Mouse (Mus musculus) ES-E14 (cell line): ENCODE measurements around the gene Dclk1.

Experiments
- CHD2 ChIP-seq: IDR thresholded peaks from 2 replicates; pipeline ENCODE4 v1.6.1; 2014; ENCODE audit warnings: mild to moderate bottlenecking, low read depth, low read length, inconsistent platforms
- HCFC1 ChIP-seq: IDR thresholded peaks from 2 replicates; pipeline ENCODE4 v1.6.1; 2012; ENCODE audit warnings: low read length, inconsistent platforms, borderline replicate concordance; ENCODE audit not compliant: insufficient read depth
- ZNF384 ChIP-seq: IDR thresholded peaks from 2 replicates; pipeline ENCODE4 v1.6.1; 2012; ENCODE audit warnings: low read depth, low read length, inconsistent platforms

DNA sequence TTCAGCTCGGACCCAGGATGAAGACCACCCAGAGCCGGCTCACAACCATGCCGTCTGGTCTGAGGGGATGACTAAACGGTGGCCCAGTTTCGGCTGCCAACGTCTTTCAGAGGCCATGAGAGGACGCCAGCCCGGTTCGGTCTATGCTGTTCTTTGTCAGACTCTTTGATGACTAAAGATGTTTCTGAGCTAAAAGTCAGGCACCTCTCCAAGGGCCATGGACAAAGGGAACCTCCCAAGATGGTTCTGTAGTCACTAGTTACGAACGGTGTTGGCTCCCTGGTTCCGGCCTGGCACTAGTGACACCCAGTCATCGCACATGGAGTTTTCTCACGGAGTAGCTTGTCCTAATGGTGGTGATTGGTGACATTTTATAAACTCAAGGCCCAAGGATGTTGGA is 110.4 kb downstream of the Dclk1 start:
- no peak for TF ChIP-seq HCFC1
- TF ChIP-seq CHD2 = no peak
- no peak for TF ChIP-seq ZNF384
